Mouse (Mus musculus) retina, adult 2 months (tissue): Measurements from ENCODE around the gene Fam49a.

Experiments used
- DNase-seq: peaks from one replicate; pipeline ENCODE4 v3.0.0-alpha.2; 2012; ENCODE audit warnings: low read depth, low spot score

The Fam49a gene

DNA sequence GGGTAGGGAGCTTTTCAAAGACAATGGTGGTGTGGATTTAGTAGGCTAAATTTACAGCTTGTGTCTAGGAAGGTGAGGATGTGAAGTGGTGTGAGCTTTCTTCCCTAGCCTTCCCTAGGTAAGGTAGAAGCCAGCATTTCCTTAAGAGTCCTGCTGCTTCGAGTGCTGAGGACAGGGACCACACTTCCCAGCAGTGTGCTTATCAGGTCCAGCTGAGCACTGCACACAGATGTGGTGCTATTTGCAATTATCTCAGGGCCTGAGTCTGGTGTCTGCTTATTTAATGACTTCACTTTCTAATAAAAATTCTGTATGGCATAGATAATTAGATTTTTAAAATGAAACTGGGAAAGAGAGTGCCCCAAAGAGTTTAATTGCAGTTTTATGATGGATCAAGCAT is 4.6 kb downstream of the Fam49a start:
- DNase-seq = no peak

DNA sequence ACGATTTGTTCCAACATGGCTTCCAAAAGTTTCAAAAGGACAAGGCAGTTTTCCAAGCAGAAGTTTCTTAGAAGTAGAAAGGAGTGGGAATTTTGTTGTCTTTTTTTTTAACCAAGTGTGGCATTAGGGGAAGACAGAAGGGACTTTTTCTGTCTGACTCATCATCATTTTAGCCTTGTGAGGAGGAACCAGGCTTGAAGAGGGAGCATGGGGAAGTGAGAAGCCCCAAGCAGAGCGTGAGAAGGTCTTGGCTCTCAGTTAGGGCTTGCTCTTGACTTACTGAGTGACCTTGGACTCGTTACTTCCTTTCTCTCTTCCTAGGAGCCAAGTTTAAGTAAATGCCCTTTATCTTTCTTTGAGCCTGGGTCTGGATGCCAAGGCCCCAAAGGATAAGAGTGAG is 8.6 kb downstream of the Fam49a start:
- no peak for DNase-seq

DNA sequence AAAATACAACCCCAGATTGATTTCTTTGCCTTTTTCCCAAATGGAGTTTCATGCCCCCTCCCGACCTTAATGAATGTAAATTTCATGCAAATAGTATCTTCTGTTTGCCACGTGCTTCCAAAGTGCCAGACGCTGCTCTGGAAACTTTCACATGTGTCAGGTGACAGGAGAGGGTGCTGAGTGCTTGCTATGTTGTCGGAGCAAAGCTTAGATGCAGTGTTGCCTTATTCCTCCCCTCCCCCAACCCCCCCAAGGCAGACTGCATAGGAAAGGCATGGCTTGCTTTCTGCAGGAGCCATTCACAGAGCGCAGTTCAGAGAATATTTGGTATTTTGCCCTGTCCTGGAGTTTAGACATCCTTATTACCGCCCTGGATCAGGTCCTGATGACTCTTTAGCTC is 12.2 kb downstream of the Fam49a start:
- no peak for DNase-seq

DNA sequence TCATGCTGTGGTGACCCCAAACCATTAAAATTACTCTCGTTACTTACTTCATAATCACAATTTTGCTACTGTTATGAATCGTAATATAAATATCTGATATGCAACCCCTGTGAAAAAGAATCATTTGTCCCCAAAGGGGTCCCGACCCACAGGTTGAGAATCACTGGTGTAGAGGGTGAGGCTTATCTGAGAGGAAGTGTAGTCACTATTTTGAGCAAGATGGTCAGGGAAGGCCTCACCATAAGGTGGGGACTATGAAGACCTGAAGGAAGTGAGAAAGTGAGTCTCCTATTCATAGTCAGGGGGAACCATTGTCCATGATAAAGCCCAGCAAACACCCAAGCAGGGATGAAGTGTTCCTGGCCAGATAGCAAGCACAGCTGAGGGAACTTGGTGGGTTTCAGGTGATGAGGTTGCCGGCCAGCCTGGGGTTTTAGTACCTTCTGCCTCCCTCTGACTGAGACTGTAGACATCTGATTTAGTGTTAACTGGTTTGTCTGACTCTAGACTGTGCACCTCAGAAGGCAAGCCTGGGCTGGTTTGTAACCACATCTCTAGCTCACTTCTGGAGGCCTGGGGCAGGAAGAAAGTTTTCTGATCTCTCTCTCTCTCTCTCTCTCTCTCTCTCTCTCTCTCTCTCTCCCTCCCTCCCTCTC is 13.3 kb downstream of the Fam49a start:
- DNase-seq = no peak

DNA sequence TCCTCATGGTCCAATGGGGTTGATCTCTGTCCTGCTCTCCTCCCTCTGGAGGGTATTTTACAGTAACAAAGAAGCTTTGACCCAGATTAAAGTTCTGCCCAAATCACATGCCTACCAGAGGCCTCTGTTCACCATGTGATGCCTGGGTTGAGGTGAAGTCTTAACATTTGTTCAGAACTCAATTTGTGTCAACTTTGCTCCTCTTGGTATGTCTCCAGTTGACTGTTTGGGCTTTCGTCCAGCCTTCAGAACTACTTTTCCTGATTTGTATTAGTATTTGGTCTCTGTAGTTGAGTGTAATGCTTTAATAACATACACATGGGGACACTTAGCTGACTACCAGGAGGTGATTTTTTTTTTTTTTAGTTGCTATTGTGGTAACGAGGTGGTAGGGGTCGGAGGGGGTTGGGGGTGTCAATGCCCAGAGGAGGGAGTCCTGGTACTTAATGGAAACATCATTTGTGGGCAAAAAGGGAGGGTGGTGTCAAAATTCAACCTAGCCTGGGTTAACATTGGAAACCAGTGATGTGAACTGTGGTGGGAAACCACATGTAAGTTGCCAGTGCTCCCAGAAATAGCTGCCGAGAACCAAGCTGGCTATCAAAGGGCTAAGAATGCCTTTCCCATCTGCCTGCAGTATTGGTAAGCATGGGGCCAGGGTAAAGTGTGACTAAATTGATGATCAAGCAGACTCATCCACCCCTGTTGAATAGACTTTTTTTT is 16.0 kb downstream of the Fam49a start:
- DNase-seq = no peak

DNA sequence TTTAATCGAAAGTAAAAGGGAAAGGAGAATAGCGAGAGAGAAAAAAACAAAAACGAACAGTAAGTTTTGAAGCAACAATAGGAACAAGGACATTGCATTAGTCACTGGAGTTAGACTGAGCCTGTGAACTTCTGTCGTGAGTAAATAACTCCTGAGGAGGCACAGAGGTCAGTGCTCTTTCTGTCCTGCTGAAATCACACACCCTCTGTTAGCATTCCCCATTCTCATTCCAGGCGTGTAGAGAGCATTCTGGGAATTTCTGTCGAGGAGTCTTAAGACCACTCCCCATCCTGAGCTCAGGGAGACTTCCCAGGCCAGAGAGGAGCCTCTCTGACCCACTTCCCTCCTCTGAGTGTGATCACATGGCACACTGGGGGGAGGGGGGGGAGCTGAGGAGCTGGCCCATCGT is 16.5 kb downstream of the Fam49a start:
- DNase-seq = no peak

DNA sequence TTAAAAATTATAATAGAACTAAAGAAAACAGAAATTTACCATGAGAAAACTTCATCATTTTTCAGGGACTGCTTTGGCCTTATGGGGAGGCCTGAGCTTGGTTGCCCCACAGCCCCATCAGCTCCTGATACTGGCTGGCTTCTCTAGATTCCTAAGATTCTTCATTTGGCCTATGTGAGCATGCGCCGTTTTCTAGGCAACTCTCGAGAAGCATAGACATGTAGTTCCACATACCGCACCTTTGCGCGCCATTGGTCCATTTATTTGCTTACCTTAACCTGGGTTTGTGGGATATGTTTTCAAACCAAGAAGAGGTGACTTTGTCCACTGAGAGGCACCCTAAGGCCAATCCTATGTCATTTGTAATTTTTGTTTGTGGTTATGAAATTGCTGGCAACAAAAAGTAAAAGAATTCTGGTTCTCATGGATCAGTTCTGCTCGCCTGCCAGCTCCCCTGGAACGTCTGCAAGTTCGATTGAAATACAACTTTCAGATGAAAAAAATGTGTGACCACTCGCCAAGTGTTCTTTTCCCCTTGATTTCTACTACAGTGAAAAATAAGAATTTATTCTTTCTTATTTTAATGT is 21.9 kb downstream of the Fam49a start:
- DNase-seq = no peak

DNA sequence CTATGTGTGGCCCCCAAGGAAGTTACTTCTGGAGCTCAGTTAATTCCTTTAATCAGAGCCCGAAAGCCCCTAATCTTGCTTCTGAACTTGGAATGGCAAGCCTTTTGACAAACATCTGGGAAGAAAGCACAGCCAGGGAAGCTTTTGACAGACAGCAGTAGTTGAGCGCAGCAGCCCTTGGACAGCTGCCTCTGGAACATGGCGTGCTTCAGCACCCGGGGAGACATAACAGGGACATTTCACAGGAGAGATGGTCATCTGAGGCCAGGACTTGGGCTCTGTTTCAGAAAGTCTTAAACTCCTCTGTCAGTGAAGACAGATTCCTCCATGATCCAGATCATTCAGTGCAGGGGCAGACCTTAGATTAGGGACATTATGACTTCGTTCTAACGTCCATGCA is 22.6 kb downstream of the Fam49a start:
- no peak for DNase-seq

DNA sequence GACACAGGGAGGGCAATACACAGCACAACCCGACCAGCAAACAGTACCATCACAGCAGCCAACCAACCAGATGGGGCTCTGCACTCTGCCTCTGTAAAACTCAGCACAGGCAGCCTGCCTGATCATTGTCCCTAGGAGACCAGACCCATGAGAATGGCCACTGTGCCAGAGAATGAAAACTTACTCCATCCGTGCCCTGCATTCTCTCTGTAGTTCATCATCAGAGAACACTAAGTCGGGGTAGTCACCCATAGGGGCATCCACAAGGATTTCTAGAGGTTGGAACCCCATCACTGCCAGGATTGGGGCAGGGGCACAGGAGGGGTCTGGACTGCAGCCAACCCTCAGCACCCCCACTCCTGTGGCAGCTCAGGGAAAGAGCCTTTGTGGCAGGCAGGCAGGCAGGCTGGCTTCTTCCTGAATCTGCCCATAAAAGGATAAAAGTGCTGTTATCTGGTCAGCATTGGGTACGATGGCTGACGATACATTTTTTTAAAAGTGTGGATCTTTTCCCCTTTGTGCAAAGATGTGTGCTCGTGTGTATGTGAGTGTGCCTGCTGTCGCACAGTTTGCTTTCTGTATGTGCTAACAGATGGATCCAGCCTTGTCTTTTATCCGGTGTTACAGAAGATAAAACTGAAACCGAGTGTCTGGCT is 25.3 kb downstream of the Fam49a start:
- no peak for DNase-seq

DNA sequence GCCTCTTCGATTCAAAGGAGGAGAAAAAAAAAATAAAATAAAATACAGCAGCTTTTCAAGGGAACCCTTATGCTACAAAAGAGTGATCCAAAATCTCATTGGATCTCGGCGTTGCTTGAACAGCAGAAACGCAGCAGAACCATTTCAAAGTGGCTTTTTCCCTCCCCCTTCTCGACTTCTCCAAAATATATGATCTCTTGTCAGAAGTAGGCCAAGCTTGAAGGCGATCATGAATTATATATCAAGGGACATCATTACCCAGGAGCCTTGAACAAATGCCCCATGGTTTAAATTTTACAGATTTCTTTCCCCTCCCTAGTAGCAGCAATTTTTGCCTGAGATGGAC is 25.8 kb downstream of the Fam49a start:
- no peak for DNase-seq

DNA sequence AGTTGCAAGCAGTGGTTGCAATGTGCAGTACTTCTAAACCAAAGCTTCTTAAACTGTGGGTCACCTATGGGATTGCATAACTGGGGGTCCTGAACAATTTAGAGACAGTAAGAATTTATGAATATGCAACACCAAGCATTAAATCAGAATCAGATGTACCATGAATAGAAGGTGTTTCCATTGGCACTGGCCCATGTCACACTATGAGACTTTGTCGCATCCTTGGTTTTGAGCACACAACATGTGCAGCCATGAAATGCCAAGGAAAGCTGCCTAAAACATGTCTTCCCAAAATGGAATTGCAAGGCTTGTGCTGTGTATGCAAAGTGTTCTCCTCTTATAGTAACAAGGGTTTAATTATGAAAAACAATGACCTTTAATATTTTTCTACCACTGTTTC is 26.6 kb downstream of the Fam49a start:
- DNase-seq = no peak

DNA sequence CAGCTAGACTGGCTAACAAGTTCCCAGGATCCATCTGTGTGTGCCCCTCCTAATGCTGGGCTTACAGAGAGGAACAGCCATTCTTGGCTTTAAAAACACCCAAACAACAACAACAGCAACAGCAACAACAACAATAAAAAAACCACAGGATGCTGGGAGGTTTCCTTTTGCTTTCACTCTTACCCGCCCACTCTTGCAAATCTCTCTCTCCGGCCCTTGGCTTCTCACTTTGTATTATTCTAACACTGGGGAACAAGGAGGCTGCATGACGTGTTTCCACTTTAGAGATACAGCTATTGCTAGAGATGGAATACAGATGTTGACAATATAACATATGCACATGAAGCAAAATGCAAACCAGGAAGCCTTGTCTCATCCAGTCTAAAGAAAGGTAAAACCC is 27.7 kb downstream of the Fam49a start:
- DNase-seq = no peak

DNA sequence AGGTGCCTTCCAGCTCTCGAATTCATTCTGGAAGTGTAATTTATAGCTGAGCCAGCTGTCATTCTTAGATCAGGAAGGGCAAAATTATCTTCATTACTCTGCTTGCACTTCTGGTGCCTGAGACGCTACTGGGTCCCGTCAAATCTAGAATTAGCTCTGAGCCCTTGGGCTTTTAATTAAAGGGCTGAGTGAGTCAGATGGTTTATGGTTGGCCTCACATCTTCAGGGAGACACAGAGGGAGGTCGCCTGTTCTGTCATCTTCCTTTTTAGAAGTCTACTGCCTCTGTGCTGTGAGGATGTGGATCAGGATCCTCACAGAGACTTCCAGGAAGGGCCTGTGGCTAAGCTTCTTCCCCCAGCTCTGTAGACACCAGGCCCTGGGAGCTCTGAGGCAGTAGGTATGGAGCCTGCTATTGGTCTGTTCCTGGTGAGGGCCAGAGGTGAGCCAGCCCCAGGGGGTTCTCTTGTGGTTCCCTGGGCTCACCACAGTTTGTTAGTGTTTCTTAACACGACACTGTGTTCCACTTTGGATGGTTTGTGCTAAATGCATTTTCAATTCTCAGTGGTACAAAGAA is 30.2 kb downstream of the Fam49a start:
- DNase-seq = no peak

DNA sequence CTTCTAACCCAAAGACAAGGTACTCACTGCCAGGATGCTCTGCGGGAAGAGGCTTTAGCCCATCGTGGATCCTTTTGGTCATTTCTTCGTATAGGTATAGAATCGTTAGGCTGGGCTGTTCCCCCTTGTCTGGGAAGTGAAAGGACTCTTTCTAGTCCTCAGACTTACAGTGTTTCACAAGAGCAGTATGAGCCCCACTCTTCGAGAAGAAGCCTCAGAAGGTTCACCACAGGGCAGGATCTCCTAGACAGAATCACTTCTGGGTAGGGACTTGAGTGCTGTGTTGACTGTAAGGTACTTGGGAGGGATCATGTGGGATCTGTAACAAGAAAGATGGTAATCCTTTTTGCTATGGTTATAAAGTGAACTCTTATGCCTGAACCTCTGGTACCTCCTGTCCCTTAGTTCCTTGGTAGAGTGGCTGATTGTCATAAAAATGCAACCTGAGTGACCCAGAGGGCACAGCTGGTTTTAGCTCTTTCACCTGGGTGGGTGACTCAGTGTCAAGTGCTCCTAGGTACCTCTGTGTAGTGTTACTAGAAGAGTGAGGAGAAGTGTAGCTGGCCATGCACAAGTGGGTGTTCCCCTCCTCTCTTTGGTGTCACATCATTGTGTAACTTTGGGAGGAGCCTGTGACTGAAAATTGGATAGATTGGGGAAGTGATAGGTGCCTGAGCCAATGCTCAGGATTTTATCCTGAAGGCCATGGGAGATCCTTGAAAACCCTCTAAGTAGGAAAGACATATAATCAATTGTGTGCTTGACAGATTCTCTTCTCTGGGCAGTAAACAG is 32.6 kb downstream of the Fam49a start:
- no peak for DNase-seq

DNA sequence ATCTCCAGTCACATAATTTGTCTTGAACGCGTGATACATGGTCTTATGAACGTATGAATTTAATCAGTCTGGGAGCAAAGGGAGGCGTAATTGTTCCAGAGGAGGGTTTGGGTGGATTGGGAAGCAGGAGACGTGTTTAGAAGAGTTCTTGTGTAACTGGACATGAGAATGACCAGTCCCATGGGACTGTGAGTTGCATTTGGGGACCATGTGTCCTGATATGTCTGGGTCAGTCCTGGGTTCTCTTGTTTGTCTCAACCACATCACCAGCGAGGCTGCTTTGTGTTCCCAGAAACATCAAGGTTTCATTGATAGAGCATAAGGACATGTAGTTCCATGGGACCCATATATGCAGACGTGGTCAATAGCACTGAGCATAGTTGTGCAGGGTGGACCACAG is 36.5 kb downstream of the Fam49a start:
- no peak for DNase-seq

DNA sequence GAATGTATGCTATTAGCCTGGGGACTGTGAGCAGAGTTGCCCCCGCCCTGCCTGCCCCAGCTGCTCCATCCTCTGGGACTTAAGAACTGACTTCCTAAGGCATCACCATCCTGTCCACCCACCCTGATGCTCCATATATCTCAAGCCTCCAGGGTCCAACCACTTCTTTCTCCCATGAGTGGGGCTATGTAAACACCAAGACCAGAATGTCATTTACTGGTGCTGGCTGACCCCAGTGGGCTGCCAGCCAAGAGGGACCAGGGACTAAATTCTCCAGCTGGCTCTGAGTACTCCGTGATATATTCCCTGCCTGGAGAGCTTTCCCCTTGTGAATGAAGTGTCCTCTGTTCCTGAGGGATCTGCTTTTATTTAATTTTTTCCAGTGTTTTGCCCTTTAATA is 37.4 kb downstream of the Fam49a start:
- DNase-seq = no peak

DNA sequence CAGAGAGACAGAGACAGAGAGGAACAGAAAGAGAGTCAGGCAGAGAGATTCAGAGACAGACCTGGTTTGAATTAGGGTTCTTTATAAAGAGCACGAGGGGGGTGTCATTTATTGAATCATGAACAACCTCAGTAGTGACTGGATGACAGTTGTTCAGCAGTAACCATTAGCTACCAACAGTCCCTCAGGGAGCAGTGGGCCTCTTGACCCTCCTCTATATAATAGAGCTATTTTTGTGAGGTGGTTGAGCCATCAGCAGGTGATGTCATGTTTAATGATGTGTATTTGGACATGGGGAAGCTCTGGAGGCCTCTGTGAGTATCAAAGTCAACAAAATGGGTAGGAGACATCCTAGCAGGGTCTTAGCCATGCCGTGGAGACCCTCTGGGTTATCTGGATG is 39.2 kb downstream of the Fam49a start:
- no peak for DNase-seq

DNA sequence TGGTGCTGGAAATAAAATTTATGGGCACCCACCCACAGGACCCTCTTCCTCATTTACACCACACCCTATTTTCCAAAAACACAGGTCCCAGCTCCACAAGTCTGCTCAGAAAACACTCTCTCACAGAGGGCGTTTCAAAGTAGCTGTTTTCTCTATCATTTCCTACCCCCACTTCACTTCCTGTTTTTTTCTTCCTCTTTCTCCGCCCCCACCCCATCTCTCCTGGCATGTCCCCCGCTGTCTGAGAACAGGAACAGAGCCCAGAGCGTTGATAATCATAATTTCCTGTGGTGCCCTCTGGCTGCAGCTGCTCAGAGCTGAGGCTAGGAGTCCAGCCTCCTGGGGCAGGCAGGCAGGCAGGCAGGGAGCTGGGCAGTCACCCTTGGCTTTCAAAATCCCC is 39.9 kb downstream of the Fam49a start:
- no peak for DNase-seq

DNA sequence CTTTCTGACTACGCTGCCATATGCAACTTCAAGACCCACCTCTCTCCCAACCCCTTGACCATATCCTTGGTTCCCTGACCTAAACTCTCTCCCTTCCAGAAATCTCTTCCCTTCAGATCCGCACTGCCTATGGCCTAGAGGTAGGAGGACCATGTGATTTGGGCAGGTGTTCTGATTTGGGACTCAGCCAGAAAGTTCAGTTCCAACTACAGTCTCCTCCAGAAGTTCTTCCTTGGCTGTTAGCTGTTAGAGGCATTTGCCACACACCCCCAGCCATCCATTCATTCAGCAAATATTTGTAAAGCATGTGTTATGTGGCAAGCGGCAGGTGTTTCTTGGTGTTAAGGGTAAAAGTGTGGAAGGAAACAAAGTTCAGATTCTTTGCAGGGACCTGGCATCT is 44.3 kb downstream of the Fam49a start:
- DNase-seq = no peak

DNA sequence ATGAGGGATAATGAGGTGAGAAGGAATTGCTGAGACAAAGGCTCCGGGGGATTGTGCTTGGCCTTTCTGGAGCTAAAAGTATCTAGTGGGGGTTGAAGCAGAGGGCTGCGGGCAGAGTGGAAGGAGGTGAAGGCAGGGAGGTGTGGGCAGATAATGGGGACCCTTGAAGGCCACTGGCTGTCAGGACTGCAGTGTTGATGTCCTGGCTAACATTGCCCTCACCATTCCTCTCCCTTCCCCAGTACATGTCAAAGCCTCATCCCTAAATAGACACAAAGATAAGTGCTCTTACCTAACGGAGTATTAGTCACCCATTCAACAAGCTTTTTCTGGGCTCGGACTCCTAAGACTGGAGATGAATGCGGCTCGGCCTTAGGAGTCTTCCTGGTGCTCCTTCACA is 44.9 kb downstream of the Fam49a start:
- DNase-seq = no peak

DNA sequence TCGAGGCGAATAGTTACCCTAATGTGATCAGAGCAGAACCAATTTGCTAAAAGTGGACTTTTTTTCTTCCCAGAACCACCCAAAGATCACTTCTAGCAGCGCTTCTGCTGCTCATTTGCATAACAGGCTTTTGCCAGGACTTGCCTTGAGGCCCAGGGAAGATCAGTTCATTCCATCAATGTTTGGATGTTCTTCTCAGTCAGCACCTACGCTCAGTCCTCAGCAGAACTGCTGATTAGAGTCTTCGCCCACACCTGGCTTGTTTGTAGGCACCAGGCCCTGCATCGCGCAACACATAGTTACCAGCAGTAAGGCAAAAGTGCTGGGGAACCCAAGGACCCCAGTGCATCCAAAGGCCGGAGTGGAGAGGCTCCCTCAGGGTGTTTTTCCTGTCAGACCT is 45.3 kb downstream of the Fam49a start:
- DNase-seq = no peak

DNA sequence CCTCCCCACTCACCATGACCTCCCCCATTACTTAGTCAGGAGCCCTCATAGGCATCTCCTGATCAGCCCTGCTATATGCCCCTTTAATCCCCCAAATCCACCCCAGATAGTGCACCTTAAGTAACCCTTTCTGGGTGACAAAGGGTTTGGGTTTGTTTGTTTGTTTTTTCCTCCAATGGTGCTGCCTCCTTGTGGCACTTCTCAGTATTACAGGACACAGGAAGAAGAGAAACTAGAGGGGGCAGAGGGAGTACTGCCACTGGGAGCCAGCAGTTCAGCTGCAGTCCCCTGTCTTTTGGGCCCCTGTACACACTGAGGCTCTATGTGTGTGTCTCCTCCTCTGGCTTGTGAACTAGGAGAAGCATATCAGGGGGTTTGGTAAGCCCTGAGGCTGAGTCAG is 51.5 kb downstream of the Fam49a start:
- no peak for DNase-seq
